Mouse (Mus musculus) CD4-positive helper T cell, adult 2 months (primary cell): ENCODE measurements at regions not wholly inside any gene's neighbourhood (a gene's known extent, or its start where the extent isn't known, plus 50 kb on each side); places are given as distances from the start of the nearest gene placed in this dataset.

Experiments used
- DNase-seq: peaks from one replicate; pipeline ENCODE4 v3.0.0-alpha.2; 2012; ENCODE audit warnings: low read depth, missing footprints, low spot score

DNA sequence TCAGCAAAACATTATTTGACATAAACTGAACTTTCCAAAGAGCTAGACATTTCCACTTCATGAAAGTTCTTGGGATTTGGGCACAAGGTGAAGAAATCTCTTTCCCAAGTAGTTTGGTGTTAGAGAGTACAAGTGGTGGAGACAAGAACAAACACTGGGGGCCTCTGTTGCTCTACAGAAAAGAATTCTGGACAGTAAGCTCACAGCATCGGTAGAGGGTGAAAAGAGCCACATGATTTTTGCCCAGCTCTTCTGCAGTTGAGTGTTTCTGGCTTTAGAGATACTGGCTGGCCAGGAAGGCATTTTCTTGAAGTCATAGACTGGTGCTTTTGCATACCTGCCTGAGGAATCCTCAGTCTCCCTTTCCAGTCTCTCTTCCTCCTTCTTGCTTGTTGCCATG lies 127.8 kb downstream of the Stk31 start:
- no peak for DNase-seq

DNA sequence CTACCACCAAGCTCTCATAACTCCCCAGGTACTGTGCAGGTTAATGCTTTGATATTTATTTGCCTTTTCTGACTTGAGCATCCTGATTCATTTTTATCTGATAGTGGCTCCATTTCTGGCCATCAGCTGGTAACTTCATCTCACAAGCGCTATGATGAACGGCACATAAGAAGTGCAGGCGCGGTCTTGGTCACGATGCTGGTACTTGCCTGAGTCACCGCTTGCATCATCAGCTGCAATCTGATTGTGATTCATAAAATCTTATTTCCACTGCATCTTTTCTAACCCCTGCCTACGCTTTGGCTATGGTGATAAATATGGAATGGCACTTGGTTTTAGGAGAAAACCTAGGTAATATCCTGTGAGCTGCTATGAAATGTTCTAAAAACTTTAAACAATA lies 128.3 kb downstream of the Stk31 start:
- DNase-seq = no peak

DNA sequence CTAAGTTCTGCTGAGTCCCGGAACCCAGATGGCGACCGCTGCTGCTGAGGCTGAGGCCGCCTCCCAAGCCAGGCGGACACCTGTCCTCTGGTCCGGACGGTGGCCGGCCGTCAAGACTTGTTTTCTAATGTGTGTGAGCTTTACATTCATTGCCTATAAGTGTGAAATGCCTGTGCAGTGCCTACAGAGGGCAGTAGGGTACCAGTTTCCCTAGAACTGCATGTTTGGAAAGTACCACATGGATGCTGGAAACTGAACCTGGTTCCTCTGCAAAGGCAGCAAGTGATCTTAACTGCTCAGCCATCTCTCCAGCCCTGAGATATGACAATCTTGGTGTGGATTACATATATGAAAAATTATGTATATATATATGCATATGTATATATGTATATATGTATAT lies 138.6 kb downstream of the Stk31 start:
- DNase-seq = no peak

DNA sequence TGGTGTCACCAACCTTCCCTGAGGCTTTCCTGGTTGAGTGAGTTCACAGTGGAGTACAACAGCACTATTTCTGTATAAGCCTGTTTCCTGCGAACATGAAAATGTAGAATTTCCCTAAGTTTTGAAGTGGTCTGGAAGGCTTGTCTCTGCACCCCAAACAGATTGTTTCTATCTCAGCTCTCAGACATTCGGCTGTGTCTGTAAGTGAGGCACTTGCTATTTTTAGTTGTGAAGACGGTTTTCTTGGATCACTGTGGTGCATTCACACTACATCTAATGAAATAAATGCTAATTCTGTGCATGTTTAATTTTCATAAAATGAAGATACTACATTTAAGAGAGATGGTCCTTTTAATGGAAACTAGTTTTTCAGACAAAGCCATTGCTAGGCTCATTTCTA lies 139.1 kb downstream of the Stk31 start:
- no peak for DNase-seq

DNA sequence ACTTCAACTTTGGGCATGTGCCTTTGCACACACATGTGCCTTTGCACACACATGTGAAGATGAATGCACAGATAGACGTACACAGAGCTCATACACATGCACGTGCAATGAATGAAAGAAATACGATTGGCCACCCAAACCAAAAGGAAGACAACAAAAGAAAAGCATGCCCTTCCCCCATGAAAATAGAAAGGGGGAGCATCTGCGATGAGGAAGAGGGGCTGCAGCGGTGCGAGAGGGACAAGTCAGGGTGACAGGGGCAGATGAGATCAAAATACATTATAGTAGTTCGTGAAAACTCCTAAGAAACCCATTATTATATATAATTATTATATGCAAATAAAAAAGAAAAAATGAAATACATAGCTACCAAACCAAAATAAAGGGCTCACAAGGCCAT lies 149.5 kb downstream of the Stk31 start:
- no peak for DNase-seq

DNA sequence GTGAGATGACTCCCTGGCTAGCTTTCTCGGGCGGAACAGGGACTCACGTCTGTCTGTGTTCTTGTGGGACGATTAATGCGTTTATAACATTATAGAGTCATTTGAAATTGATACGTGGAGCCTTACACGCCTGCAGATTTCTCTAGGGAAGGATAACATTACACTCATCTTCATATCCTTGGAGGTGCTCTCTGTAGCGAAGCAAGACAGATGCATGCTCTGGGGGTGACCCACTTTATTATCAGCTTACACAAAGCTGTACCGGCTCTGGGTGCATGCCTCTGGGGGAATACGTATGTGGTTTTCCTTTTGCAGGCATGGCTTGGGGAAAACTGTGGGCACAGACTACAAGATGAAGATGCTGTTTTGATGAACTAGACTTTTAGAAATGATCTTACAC lies 159.7 kb downstream of the Stk31 start:
- no peak for DNase-seq

DNA sequence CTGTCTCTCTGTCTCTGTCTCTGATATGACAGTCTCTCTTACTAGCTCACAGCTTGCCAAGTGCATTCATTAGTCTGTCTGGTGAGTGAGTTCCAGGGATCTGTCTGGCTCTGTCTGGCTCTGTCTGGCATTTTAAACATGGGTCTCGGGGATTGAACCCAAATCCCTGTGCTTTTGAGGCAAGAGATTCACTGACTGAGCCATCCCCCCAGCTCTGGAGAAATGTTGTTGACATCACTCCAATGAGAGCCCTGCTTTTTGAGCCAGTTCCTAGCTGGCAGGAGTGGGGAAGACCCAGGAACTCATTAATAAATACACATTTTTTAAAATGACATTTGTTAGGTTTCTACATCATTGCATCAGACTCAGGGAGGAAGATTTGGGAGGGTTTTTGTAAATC lies 163.1 kb downstream of the Stk31 start:
- no peak for DNase-seq

DNA sequence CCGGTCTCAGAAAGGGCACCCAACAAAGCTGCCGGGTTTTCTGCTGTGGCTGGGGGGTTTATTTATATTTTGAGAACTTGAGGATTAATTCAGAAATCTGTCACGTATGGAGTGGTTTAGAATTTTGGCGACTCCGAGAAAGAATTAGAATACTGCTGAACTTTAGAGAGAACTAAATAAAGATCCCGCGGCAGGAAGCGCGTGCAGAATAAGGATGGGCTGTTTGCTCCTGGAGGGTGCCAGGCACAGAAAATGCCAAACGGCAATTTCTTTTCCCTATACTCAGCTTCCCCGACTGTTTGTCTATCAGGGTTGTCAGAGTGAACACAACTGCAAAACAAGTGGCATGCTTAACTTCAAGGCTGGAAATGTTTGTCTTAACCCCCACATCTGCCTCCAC lies 163.7 kb downstream of the Stk31 start:
- DNase-seq = no peak

DNA sequence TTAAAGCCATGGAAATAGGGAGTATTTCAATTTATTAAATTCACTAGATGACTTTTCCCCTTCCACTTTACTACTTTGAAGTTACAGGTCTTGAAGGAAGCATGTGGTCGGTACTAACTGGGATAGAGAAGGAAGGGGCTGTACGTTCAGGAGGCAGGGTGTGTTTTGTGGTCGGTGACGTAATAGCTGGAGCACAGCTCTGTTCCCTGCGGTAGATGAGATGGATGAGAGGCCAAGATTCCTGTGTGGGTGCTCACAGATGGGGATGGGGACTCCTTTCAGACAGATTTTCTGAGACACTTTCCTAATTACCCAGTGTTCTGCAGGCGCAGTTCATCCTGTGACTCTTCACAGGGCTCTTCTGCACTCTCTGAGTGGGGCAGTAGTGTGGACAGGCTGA lies 182.9 kb downstream of the Stk31 start:
- no peak for DNase-seq

DNA sequence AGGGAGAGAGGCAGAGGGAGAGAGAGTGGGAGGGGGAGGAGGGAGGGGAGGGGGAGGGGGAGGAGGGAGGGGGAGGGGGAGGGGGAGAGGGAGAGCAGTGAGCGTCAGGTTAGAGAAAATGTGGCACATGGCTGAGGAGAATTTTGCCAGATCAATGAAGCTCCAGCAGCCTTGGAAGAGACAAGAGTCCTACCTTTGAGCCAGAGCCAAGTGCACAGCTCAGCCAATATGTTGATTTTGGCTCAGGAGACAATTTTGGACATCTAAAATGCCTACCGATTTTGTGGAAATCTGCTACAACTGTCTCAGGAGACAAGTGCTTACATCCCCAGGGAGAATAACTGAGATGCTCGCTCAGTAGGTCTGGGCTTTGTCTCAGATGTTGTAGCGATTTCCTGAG lies 184.3 kb downstream of the Stk31 start:
- DNase-seq = no peak

DNA sequence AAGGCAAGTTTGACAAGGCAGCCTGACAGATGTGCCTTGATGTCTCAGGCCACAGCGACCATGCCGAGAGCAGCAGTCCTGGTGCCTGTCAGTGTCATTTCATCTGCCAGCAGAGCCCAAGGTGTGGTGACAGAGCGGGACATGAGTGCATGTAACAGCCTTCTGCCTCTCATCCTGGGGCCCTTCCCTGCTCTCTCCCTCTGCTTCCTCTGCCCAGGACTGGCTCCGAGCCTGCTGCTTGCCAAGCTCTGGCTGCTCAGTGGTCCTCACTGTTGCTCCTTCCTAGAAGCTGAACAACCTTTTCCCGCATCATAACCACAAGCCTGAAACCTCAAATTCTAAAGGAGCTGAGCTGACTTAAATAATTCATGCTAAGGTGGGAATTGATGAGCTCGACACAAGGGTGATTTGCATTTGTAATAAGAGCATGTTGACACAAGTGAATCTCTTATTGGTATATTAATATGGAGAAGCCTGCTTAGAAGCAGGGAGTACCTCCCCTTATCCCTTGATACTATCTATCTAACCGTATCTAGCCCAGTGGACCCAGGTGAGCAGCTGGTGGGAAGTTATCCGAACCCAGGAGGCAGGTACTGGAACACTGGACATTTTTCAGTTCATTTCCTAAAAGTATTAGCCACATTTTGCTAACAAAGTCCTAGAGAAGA lies 186.8 kb downstream of the Stk31 start:
- no peak for DNase-seq

DNA sequence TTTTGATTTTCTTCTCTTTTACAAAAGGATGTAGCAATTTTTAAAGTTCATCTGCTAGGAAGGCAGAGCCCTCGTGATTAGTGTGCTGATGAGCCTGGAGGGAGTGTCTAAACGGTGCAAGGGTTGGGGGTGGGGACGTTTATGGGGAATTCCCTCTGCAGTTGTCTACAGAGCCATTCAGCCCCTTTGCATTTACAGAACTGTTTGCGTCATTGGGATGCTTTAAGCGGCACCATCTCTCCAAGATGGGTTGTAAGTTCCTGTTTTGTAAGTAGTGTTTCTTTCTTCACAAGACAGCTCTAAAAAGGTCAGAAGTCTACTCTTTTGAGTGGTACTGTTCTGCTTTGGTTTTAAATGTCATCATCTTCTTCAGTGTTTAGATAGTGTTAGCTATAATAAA lies 191.1 kb downstream of the Stk31 start:
- peak; percentile 74 for DNase-seq

DNA sequence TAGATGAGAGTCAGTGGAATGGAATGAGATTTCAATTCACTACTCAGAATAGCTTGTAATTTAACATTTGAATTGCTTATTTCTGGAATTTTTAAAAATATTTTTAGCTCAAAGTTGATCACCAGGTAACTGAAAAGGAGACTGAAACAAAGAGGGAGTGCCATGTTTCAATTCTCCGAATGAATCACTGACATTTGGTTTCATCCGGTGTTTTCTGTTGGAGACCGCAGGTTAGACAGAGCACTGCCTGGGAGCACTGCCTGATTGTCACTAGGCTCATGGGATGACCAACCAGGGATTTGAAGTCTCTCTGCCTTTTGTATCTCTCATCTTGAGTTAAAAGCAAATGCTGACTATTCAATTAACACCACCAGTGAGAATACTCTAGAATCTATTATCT lies 193.3 kb downstream of the Stk31 start:
- peak; percentile 15 for DNase-seq

DNA sequence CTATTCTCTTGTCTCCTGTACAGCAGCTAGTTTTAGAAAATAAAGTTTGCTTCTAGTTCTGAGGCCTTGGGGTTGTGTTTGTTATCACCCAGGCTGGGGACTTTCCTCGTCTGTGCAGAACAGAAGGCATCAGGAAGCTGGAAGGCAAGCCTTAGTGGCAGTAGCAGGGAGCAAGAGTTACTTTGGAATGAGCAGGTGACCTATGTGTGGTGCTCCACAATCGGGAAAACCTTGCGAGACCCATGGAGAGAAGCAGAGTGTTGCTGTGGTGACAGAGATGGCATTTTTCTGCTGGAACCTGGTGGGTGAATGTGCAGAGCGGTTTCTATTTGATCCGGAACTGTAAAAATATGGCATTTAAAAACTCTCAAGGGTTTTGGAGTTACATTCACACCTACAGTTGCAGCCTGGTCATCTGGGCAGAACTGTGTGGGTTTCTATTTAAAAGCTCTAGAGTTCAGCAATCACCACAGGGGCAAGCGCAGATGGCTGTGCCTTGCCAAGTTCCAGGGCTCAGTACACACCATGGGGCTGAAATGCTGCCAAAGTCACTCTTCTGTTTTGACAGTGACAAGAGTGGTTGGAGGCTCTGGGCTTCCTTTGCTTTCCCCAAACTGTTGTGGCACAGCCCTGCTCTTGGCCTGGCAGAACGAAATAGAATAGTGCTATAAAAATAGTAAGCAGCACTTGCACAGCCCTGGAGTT lies 195.7 kb downstream of the Stk31 start:
- DNase-seq = no peak

DNA sequence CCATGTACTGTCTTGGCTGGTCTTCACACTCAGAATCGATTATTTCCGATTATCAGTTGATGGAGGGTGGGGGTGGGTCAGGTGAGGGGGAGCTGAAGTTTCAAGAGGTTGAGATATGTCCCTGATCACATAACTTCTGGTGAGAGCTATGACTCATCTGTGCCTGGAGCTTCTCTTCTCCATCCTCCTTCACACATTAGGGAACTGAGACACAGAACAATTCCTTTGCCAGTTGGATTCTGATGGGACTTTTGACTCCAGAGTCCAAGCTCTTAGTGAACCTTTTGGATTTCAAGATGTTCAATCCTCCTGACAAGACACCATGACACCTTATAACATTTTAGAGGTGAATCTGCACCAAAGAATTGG lies 196.2 kb downstream of the Stk31 start:
- no peak for DNase-seq

DNA sequence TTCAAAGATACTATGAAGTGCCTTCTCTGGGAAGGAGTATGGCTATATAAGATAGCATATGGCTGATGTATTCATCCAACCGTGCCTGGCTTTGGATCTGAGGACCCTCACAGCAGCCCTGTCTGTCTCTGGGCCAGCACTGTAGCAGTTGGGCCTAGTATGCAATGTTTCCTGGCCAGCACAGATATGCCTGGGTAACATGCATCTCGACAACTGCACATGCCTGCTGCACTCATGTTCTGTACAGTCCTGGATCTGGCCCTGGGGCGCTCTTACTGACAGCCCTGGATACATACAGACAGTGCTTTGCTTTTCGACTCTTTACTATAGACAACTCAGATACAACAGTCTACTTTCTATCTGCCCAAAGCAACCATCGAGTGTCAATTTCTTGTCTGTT lies 197.3 kb downstream of the Stk31 start:
- DNase-seq = no peak

DNA sequence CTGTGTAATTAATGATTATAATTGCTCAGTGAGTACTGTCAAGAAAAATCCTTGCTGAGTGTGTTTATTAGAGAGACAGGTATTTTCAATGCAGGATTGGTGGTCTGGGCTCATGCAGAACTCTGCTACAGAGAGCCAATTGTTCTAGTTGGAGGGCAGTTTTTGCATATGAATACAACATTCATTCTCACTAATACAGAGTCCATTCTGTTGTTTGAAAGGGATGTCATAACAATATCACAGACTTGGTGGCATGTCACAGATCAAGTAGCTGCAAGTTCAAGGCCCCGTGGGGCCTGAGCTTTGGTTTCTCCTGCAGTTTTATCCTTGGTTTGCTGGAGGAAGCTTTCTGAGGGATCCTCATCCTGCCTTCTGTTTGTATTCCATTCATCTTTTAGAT lies 207.8 kb downstream of the Stk31 start:
- DNase-seq = no peak

DNA sequence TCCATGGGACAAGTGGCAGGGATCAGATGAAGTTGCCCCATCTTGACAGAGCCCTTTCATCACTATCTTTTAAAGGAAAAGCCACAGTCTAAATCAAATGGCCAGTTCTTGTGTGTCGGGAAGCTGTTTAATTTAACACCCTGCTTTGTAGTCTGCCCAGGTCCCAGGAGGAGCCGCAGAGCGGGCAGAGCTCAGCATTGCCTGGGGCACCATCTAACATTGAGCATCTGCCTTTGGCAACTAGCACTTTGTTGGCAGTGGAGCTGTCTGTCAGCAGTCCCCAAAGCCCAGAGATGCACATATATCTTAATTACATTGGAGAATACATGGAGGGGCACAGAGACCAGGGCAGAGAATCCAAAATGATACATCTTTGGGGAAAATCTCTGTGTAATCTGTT lies 208.4 kb downstream of the Stk31 start:
- DNase-seq = no peak

DNA sequence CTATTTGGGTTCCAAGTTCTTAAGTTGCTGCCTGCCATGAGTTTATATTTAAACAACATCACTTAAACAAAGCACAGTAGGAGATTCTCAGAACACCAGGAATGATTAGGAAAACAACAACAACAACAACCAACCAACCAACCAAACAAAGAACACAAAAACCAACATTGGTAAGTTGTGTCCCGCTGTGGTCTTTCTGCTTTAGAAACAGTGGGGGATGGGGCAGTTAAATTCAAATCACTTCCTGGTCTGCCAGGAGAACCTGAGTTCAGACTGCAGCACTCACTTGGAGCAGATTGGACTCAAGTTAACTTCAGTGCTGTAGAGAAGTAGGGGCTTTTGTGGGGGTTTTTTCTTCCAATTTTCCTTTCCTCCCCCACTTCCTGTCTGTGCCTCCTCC lies 210.6 kb downstream of the Stk31 start:
- no peak for DNase-seq

DNA sequence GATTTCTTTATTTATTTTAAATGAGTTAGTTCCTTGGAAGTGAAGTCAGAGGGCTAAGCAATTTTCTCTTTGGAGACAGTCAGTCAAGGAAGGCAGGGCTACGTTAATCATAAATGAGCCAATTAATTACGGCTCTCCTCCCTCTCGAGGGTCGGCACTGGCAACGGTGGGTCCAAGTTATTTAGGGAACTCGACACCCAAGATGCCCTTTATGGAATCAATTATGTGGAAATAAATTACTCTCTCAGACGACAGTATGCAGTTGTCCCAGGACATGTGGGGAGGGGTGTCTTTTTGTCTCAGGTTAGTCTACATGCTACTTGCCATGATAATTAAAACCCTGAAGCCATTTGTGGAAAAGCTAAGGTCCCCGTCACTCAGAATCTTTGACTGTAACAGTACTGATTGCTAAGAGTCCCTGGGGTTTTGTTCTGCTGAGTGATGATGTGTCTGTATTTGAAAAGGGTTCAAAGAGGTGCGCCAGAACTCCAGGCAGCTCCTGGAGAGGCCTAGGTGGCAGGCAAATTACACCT lies 211.3 kb downstream of the Stk31 start:
- DNase-seq = no peak

DNA sequence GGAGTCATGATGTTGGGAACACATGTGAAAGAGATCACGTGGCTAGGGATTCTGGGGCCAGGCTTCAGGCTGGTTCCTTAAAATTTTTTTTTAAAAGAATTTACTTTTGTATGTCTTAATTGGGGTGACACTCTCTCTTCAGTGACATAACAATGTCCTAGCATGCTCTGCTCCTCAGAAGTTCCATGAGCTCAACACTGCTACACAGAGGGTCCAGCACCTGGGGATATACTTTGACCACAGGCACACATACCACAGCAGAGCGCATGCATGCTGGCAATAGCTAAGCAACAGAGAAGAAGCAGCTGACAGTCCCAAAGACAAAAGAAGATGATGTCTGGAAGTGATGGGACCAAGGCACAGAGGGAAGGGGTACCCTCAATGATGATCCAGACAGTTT lies 198.4 kb upstream of the Npy start:
- DNase-seq = no peak

DNA sequence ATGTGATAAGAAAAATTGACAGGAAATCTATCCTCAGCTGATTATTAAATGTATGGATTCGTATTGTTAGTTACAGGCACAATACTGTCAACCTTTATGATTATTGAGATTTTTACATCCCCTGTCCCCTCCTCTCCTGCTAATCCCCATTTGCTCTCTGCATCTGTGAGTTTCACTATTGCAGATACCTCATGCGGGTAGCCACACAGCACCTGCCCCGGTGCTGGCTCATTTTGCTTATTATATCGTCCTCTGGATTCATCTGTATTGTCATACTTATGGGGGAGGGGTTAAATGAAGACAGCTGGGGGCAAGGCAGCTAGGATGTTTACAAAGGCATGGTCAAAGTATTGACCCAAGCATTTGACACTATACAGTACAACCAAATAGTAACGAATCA lies 197.9 kb upstream of the Npy start:
- DNase-seq = no peak

DNA sequence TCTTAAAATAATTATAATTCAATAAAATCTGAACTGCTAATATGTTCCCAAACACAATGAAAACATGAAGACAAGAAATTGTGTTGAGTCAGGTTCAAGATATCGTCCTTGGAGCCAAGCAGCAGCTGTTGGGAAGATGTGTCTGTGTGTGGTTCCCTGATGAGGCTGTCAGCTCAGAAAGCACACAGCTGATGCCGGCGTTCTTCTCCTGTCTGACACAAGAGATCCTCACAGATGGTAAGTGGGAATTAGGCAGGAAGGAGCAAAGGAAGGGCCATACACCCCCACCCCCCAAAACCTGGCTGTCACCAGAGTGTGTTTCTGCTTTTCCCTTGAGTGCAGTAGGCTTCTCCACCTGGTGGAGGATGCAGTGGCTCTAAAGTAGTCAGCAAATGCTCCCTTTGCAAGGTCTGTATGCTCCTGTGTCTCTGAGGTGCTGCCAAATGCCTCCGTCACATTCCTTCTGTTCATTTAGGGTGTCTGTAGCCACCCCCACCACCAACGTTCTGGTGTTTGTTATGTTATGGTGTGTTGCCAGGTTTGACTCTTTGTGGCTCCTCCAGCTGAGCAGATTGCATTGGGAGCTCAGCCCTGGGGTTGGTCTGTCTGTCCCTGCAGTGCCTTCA lies 188.9 kb upstream of the Npy start:
- DNase-seq = no peak
